Mouse (Mus musculus) central nervous system, embryonic 11.5 days (tissue): ENCODE data around the gene D6Ertd527e. TPM values are rescaled to one million over a fixed set of nuclear protein-coding genes. Genes with fewer than 3 reads are reported as not detected.

ENCODE experiments used
- polyA plus RNA-seq: library from polyadenylated mRNA; depleted of rRNA; stranded (reverse); fragments of >200 nt; gene quantifications from 2 replicates; pipeline ENCODE4 v1.2.3, GENCODE M21; 2012; rRNA removed

Gene D6Ertd527e
- polyA plus RNA-seq: 0.24 and 0.34 TPM in 2 replicates

DNA sequence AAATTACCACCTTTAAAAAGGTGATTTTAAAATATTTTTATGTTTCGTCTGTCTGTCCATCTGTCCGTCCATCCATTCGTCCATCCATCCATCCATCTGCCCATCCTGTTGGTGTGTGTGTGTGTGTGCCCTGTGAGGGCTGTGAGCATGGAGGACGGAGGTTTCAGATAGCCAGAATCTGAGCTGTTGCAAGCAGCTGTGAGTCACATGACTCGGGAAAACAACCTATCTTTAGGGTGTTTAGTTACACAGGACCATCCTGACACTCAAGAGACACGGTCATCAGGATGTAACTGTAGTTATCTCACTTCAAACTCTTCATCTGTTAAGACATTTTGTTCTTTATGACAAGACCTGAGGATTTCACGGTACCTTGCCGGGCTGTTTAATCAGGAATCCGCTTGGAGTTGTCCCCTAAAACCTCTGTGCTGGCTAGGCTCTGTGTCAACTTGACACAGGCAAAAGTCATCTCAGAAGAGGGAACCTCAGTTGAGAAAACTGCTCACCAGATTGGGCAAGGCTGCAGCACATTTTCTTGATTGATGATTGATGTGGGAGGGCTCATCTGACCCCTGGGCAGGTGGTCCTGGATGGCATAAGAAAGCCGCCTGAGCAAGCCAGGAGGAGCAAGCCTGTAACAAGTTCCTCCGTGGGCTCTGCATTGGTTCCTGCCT is at the start of gene D6Ertd527e:
TSS of gene D6Ertd527e (plus strand) at position 624 of the 674 bp plus-strand sequence.

Other genes starting within 250 kb of the D6Ertd527e start
- gene Nfu1, start 95.5 kb upstream of the D6Ertd527e start, polyA plus RNA-seq: 57.5 and 104 TPM in 2 replicates
- gene Gfpt1, start 61.9 kb upstream of the D6Ertd527e start, polyA plus RNA-seq: 20.2 and 25.2 TPM in 2 replicates
- 10.1 and 20.2 TPM in 2 replicates for gene Antxr1, start 231.1 kb downstream of the D6Ertd527e start, polyA plus RNA-seq
- not detected in 2 replicates for gene Gkn1, start 246.2 kb downstream of the D6Ertd527e start, polyA plus RNA-seq